Mouse (Mus musculus) hindbrain, embryonic 14.5 days (tissue): ENCODE measurements around the gene Psmc1. TPM values are rescaled to one million over a fixed set of nuclear protein-coding genes. Genes with fewer than 3 reads are reported as not detected.

Experiments
- ATAC-seq: fragments of 200-750 bp; cut with Nextera tagmentation; 2 replicates; pipeline ENCODE4 v1.8.0; 2017; ENCODE audit warnings: moderate number of reproducible peaks, mild to moderate bottlenecking, moderate TSS enrichment, moderate library complexity; ENCODE audit not compliant: low FRiP score
- DNase-seq: peaks from one replicate; pipeline ENCODE4 v3.0.0-alpha.2; 2015; ENCODE audit warnings: low spot score
- H3K27ac ChIP-seq: fragments of 300-500 bp; sonication (generic); 2 replicates; pipeline ENCODE4 v1.5.1; 2014; ENCODE audit warnings: mild to moderate bottlenecking, moderate library complexity
- H3K27me3 ChIP-seq: fragments of 300-500 bp; sonication (generic); 2 replicates; pipeline ENCODE4 v1.6.1; 2014; ENCODE audit warnings: mild to moderate bottlenecking, low read length, mixed read lengths; ENCODE audit not compliant: control insufficient read depth, insufficient read depth
- H3K36me3 ChIP-seq: fragments of 300-500 bp; sonication (generic); replicated peaks from 2 replicates; pipeline ENCODE4 v1.6.1; 2014; ENCODE audit not compliant: control insufficient read depth, insufficient read depth
- H3K4me1 ChIP-seq: fragments of 300-500 bp; sonication (generic); replicated peaks from 2 replicates; pipeline ENCODE4 v1.6.1; 2014; ENCODE audit warnings: antibody characterized with exemption, low read length, mixed read lengths; ENCODE audit not compliant: control insufficient read depth, insufficient read depth
- H3K4me2 ChIP-seq: fragments of 300-500 bp; sonication (generic); replicated peaks from 2 replicates; pipeline ENCODE4 v1.6.1; 2014; ENCODE audit warnings: mild to moderate bottlenecking, moderate library complexity
- H3K4me3 ChIP-seq: fragments of 300-500 bp; sonication (generic); replicated peaks from 2 replicates; pipeline ENCODE4 v1.5.1; 2014; ENCODE audit warnings: mild to moderate bottlenecking, low read length
- H3K9ac ChIP-seq: fragments of 300-500 bp; sonication (generic); 2 replicates; pipeline ENCODE4 v1.6.1; 2014
- H3K9me3 ChIP-seq: fragments of 300-500 bp; sonication (generic); 2 replicates; pipeline ENCODE4 v1.6.1; 2016; ENCODE audit warnings: low read length; ENCODE audit not compliant: control insufficient read depth
- WGBS: fragments of 180-500 bp; shearing (Covaris S2); extraction: QIAGEN DNeasy Blood & Tissue Kit; methylation state at CpG from one replicate; pipeline ENCODE4 v1.1.7; 2014; 5-methylcytosine and 5-hydroxymethylcytosine counted together
- polyA plus RNA-seq: library from polyadenylated mRNA; unstranded; fragments of >200 nt; fragmentation: Nextera tagmentation; extraction: Ambion mirVana; gene quantifications from 2 replicates; pipeline ENCODE4 v1.2.1, GENCODE M21; 2014

The Psmc1 gene
- polyA plus RNA-seq, 1 experiment from 2014 or later: 264 TPM

DNA sequence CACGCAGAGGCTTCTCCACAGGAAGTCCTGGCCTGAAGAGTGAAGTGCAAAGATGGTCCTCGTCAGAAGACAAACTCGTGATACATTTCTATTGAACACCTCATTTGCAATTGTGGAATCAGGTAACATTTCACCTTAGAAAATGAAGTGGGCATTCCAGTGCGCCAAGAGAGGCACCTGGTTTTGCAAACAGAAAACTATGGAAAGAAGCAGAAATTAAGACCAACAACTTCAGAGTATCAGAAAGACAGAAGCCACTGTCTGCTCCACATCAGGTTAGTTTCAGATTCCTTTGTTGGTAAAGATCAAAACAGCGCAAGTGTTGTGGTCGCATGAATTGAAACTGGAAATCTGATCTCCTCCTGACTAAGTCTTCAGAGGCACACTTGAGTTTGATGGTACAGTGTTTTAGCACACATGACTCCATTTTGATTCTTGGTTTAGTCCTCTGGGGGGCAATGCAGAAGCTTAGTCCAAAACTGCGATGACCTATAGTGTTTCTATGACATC lies 55.1 kb downstream of the Psmc1 start:
- Histone ChIP-seq H3K36me3 (no peaks in the 10 kb centered on the region), H3K27me3 (no peaks in the 10 kb centered on the region), H3K4me3 (no peak overlapping the region), H3K9ac (no peak overlapping the region), H3K9me3 (no peaks in the 10 kb centered on the region), H3K4me1 (peaks cover 10% of the 10 kb centered on the region; the same call in 1 of the 2 replicates), H3K27ac (no peak overlapping the region), H3K4me2 (no peak overlapping the region)
- WGBS: 76% methylated on average over 7 of the region's 7 CpGs
- ATAC-seq (no peak), DNase-seq (no peak)

DNA sequence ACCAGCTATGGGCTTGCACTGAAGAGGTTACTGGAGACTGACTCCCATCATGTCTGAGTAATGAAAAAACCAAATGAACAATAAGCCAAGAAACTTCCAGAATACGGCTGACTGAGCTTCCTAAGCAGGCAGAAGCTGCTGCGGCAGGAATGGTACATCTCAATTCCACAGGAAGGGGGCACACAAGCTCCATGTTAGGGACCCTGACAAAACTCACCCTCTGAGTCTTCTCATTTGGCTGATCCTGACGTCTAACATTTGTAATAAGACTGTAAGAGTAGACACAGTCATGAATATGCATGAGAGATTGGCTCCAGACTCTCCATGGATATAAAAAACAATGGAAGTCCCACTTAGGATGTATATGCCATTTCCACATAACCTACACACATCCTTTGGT lies 56.2 kb downstream of the Psmc1 start:
- WGBS: 14% methylated on average over 3 of the region's 3 CpGs
- Histone ChIP-seq H3K9me3 (no peaks in the 10 kb centered on the region), H3K27me3 (no peaks in the 10 kb centered on the region), H3K9ac (no peak overlapping the region), H3K4me2 (no peak overlapping the region), H3K4me3 (no peak overlapping the region), H3K36me3 (no peaks in the 10 kb centered on the region), H3K27ac (no peak overlapping the region), H3K4me1 (peaks cover 10% of the 10 kb centered on the region; the same call in 1 of the 2 replicates)
- peak; percentile 83 for DNase-seq
- peak; percentile 74 for ATAC-seq

DNA sequence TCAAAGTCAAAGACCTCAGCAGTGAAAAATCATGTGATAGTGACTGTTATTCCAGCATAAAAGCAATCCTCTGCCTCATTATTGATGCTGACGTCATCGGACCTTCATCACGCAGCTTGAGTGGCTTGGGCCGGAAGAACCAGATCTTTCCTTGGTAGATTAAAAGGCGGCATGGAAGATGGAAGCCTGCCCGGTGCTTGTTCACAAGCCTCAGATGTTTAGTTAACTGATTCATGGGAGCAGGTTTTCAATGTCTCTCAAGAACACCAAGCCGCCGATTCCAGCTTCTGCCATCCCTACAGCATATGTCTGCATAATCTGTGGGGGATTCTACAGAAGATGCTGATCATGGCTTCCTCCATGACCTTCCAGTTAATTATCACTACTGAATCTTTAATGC lies 57.0 kb downstream of the Psmc1 start:
- no peak overlapping the region for H3K9ac ChIP-seq
- no peaks in the 10 kb centered on the region for H3K36me3 ChIP-seq
- H3K4me2 ChIP-seq: no peak overlapping the region
- peaks cover 10% of the 10 kb centered on the region; the same call in 1 of the 2 replicates for H3K4me1 ChIP-seq
- 0 out of 2 replicates have a peak overlapping the region, but pooled peaks have one; percentile 14 for H3K27ac ChIP-seq
- no peak for ATAC-seq
- H3K9me3 ChIP-seq: no peaks in the 10 kb centered on the region
- DNase-seq: peak; percentile 32
- 64% methylated on average over 8 of the region's 8 CpGs for WGBS
- no peaks in the 10 kb centered on the region for H3K27me3 ChIP-seq
- H3K4me3 ChIP-seq: no peak overlapping the region

DNA sequence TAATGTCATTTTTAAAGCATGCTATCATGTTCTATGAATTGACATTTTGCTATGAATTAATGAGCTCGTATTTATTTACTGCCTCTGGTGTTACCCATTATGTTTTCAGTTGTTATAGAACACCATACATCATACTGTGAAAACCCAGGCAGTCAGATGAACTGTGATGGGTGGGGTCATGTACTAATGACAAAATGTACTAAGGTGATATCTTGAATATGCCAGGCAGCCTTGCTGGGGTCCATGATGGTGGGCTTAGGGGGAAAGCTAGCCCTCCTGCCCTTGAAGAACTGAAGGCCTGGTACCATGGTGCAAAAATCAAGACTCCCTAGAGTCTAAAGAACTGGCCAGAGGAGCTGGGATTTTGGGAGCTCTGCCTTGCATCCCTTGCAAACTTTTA lies 57.5 kb downstream of the Psmc1 start:
- H3K4me3 ChIP-seq: no peak overlapping the region
- WGBS: 71% methylated on average over 1 of the region's 1 CpGs
- no peak for ATAC-seq
- H3K9ac ChIP-seq: 0 out of 2 replicates have a peak overlapping the region, but pooled peaks have one; percentile 51
- H3K4me1 ChIP-seq: peaks cover 10% of the 10 kb centered on the region; the same call in 1 of the 2 replicates
- H3K4me2 ChIP-seq: peak overlapping the region; percentile 55
- H3K27ac ChIP-seq: peak overlapping the region; percentile 86
- no peaks in the 10 kb centered on the region for H3K36me3 ChIP-seq
- no peak for DNase-seq
- no peaks in the 10 kb centered on the region for H3K9me3 ChIP-seq
- no peaks in the 10 kb centered on the region for H3K27me3 ChIP-seq

DNA sequence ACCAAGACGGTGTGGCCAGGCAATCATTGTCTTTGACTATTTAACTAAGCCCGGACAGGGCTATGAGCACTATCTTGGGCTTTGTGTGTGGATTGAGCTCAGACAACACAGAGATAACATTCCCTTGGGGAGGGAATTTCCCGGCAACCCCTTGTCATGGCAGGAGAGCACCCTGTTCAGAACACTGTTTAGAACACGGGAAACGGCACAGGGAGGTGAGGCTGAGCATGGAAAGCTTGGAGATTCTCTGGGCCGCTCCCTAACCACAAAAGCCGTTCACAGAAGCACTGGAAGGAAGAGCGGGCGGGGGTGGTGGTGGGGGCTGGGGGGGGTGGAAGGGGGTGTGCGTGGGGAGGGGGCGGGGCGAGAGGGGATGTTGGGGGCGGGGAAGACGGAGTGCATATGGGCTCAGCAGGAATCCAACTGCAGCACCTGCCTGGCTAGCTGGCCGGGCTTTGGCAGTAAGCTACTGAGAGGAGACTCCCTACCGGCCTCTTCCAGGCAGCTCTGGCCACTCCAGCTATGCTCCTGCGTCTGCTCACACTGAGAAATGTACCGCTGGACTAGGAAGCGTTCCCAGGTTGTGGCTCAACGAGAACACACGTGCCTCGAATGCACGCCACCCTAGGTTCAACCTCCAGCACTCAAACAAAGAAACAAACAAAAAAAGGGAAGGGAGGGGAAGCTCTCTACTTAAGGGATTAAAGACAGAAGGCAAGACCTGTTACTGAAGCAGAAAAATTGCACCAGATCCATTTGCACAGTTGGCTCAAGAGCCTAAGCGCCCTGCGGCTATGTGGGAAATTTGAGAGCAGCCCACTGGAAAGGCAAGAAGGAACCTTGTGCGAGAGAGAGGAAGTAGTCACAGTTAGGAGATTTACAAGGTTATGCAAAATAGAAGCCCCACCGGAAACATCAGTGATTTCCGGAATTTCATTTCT lies 58.2 kb downstream of the Psmc1 start:
- peaks cover 10% of the 10 kb centered on the region; the same call in 1 of the 2 replicates for H3K4me1 ChIP-seq
- WGBS: 11% methylated on average over 25 of the region's 28 CpGs

DNA sequence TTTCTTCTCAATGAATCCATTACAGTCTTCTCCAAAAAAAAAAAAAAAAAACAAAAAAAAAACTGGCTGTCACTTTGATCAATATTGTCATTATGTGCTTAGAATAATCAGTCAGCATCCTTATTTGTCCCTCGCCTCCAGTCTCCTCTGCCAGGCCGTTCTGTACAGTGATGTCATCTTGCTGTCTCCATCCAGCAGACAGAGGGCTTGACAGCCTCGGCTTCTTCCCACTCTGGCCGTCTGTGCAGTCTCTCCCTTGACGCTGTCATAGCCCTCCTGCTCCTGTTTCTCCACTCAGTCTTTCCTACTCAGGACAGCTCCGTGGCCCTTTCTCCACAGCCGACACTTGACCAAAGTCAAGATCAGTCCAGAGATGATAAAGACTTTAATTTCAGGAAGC lies 62.5 kb downstream of the Psmc1 start:
- Histone ChIP-seq H3K4me2 (no peak overlapping the region), H3K36me3 (no peaks in the 10 kb centered on the region), H3K27ac (no peak overlapping the region), H3K4me3 (no peak overlapping the region), H3K9ac (no peak overlapping the region), H3K4me1 (peaks cover 20% of the 10 kb centered on the region), H3K27me3 (no peaks in the 10 kb centered on the region), H3K9me3 (no peaks in the 10 kb centered on the region)
- 72% methylated on average over 7 of the region's 7 CpGs for WGBS
- DNase-seq: no peak
- no peak for ATAC-seq

More for the DNA sequence above, 58.2 kb downstream of the Psmc1 start:
- Histone ChIP-seq H3K27me3 (no peaks in the 10 kb centered on the region), H3K4me3 (peak overlapping the region; percentile 21), H3K4me2 (peak overlapping the region; percentile 55), H3K9me3 (no peaks in the 10 kb centered on the region), H3K9ac (peak overlapping the region; percentile 51), H3K27ac (peak overlapping the region; percentile 86), H3K36me3 (no peaks in the 10 kb centered on the region)
- DNase-seq: peak; percentile 60
- peak; percentile 78 for ATAC-seq

Other genes with a start within 250 kb of the Psmc1 start
- gene Efcab11, start 225.7 kb upstream of the Psmc1 start, polyA plus RNA-seq: 5.9 and 6.4 TPM in 2 replicates
- gene Tdp1, start 225.6 kb upstream of the Psmc1 start, polyA plus RNA-seq: 49.0 and 49.2 TPM in 2 replicates
- gene Kcnk13, start 145.7 kb upstream of the Psmc1 start, polyA plus RNA-seq: 0.80 TPM in 2 replicates
- 12.0 and 14.0 TPM in 2 replicates for gene Nrde2, start 49.5 kb downstream of the Psmc1 start, polyA plus RNA-seq
- 2,705 and 2,824 TPM in 2 replicates for gene Calm1, start 89.3 kb downstream of the Psmc1 start, polyA plus RNA-seq